Mouse (Mus musculus) hindbrain, embryonic 12.5 days (tissue): ENCODE data around the gene Fam129a. TPM values are rescaled to one million over a fixed set of nuclear protein-coding genes. Genes with fewer than 3 reads are reported as not detected.

ENCODE experiments used
- ATAC-seq: fragments of 200-750 bp; cut with Nextera tagmentation; 2 replicates; pipeline ENCODE4 v1.8.0; 2017; ENCODE audit warnings: moderate TSS enrichment; ENCODE audit not compliant: low FRiP score
- H3K27ac ChIP-seq: fragments of 300-500 bp; sonication (generic); 2 replicates; pipeline ENCODE4 v1.5.1; 2016; ENCODE audit warnings: mild to moderate bottlenecking
- H3K27me3 ChIP-seq: fragments of 300-500 bp; sonication (generic); 2 replicates; pipeline ENCODE4 v1.6.1; 2016; ENCODE audit warnings: mild to moderate bottlenecking
- H3K36me3 ChIP-seq: fragments of 300-500 bp; sonication (generic); 2 replicates; pipeline ENCODE4 v1.6.1; 2016; ENCODE audit warnings: mild to moderate bottlenecking
- H3K4me1 ChIP-seq: fragments of 300-500 bp; sonication (generic); 2 replicates; pipeline ENCODE4 v1.6.1; 2016
- H3K4me2 ChIP-seq: fragments of 300-500 bp; sonication (generic); replicated peaks from 2 replicates; pipeline ENCODE4 v1.6.1; 2016; ENCODE audit warnings: mild to moderate bottlenecking
- H3K4me3 ChIP-seq: fragments of 300-500 bp; sonication (generic); 2 replicates; pipeline ENCODE4 v1.5.1; 2016; ENCODE audit warnings: mild to moderate bottlenecking
- H3K9ac ChIP-seq: fragments of 300-500 bp; sonication (generic); 2 replicates; pipeline ENCODE4 v1.6.1; 2016; ENCODE audit warnings: mild to moderate bottlenecking, moderate library complexity
- H3K9me3 ChIP-seq: fragments of 300-500 bp; sonication (generic); replicated peaks from 2 replicates; pipeline ENCODE4 v1.6.1; 2016; ENCODE audit warnings: mild to moderate bottlenecking
- WGBS: fragments of 180-500 bp; shearing (Covaris S2); methylation state at CpG from one replicate; pipeline ENCODE4 v1.1.7; 2016; 5-methylcytosine and 5-hydroxymethylcytosine counted together
- polyA plus RNA-seq: library from polyadenylated mRNA; unstranded; fragments of >200 nt; fragmentation: Nextera tagmentation; extraction: Ambion mirVana; gene quantifications from 2 replicates; pipeline ENCODE4 v1.2.1, GENCODE M21; 2016

Gene Fam129a
- polyA plus RNA-seq, 1 experiment from 2014 or later, result 1.2 TPM

DNA sequence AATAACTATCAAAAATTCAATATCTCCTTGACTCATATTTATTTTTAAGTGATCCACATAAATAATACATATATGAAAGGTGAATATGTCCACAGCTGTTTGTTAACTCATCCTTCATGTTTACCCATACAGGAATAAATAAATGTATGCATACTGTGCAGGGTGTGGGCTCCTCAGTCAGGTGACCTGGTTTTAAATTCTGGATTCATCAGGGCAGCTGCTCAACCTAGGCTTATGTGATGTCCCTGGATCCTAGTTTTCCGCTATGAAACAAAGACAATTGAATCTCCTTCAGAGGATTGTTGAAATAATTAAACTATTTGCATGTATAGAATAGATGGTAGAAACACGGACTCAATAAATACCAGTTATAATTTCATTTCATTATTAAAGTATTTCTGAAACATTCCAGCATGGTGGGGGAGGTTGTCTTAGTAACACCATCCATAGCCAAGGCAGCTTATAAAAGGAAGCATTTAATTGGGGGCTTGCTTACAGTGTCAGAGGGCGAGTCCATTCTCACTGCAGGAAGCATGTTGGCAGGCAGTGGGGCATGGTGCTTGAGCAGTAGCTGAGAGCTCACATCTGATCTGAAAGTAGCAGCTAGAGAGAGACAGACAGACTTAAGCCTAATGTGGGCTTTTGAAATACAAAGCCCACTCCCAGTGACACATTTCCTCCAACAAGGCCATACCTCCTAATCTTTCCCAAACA is 198.4 kb downstream of the Fam129a start:
- no peak for ATAC-seq
- Histone ChIP-seq H3K4me1 (0 out of 2 replicates have a peak, but pooled peaks cover 3% of the 10 kb centered on the region), H3K27ac (no peak overlapping the region), H3K9ac (no peak overlapping the region), H3K4me3 (no peak overlapping the region), H3K9me3 (no peaks in the 10 kb centered on the region), H3K4me2 (no peak overlapping the region), H3K27me3 (no peaks in the 10 kb centered on the region), H3K36me3 (peaks cover 7% of the 10 kb centered on the region; the same call in 1 of the 2 replicates)
- 53% methylated on average over 3 of the region's 3 CpGs for WGBS

Other genes starting within 250 kb of the Fam129a start
- 325 and 337 TPM in 2 replicates for gene Ivns1abp, start 226.7 kb upstream of the Fam129a start, polyA plus RNA-seq
- gene Swt1, start 142.7 kb upstream of the Fam129a start, polyA plus RNA-seq, result 28.4 and 28.8 TPM in 2 replicates
- 63.5 and 64.3 TPM in 2 replicates for gene Trmt1l, start 142.6 kb upstream of the Fam129a start, polyA plus RNA-seq
- 132 and 149 TPM in 2 replicates for gene Rnf2, start 70.2 kb upstream of the Fam129a start, polyA plus RNA-seq
- gene Edem3, start 184.2 kb downstream of the Fam129a start, polyA plus RNA-seq, result 30.2 and 34.3 TPM in 2 replicates